Mouse (Mus musculus) MEL (cell line): ENCODE measurements around the gene Cxcr5.

Experiments
- MYB ChIP-seq: IDR thresholded peaks from 2 replicates; pipeline ENCODE4 v1.6.1; 2011; ENCODE audit warnings: mild to moderate bottlenecking, low read depth, low read length, improper control_type of control experiment
- RCOR1 ChIP-seq: IDR thresholded peaks from 2 replicates; pipeline ENCODE4 v1.6.1; 2012; ENCODE audit warnings: low read depth, mild to moderate bottlenecking, inconsistent platforms, low read length, improper control_type of control experiment

DNA sequence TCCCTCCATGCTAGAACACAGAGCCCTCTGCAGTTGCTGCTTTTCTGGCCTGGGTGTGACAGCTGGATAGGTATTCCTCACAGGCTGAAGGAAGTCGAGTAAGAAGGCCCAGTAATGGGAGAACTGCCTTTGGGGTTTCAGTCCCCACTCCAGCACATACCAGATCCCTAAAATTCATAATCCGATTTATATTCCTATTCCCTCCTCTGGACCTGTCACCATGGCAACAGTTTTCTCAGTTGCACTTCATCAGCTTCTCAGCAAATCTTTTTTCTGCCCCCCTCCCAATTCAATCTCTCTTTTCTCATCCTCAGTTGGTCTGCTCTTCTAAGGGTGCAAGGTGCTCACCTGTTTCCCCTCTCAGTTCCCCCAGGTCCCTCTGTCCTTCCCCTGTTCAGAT lies 92.9 kb downstream of the Cxcr5 start:
- TF ChIP-seq MYB (no peak), RCOR1 (no peak)
